Mouse (Mus musculus): ENCODE results near the gene BC024978.

DNA sequence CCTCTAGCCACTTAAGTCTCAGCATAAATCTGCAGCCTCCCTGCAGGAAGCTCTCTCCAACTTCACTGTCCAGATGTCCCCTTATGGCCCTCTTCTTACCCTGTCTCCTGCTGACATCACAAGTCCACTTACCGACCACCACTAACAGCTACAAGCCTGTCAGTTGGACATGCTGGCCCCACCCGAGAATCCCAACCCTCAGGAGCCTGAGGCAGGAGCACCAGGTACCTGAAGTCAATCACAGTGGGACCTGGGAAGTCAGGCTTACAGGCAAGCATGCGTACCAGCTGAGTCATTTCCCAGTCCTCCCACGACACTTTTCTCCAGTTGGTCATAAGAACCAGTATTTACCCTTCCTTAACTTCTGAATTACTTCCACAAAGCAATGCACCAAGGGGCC, 1.9 kb upstream of the BC024978 start:
- TF ChIP-seq EP300 (IDR thresholded peaks at IDR 0.05; ENCODE audit: low read depth) (no peak), CTCF (IDR thresholded peaks at IDR 0.05; ENCODE audit: low read depth) (no peak)
